Mouse (Mus musculus) hindbrain, postnatal 0 days (tissue): Measurements from ENCODE around the gene Slc41a3. TPM values are rescaled to one million over a fixed set of nuclear protein-coding genes. Genes with fewer than 3 reads are reported as not detected.
A peak's percentile ranks its signal among the peaks of the same experiment; 100 is the strongest.

Experiments
- ATAC-seq: fragments of 200-750 bp; cut with Nextera tagmentation; 2 replicates; pipeline ENCODE4 v1.8.0; 2017; ENCODE audit warnings: mild to moderate bottlenecking, moderate TSS enrichment, moderate library complexity
- DNase-seq: peaks from one replicate; pipeline ENCODE4 v3.0.0-alpha.2; 2015; ENCODE audit warnings: low spot score
- H3K27ac ChIP-seq: fragments of 300-500 bp; sonication (generic); 2 replicates; pipeline ENCODE4 v1.5.1; 2014; ENCODE audit warnings: mild to moderate bottlenecking
- H3K27me3 ChIP-seq: fragments of 300-500 bp; sonication (generic); 2 replicates; pipeline ENCODE4 v1.6.1; 2014; ENCODE audit warnings: low read length, mixed read lengths; ENCODE audit not compliant: insufficient read depth
- H3K36me3 ChIP-seq: fragments of 300-500 bp; sonication (generic); 2 replicates; pipeline ENCODE4 v1.6.1; 2014; ENCODE audit warnings: low read length, mixed read lengths; ENCODE audit not compliant: insufficient read depth
- H3K4me1 ChIP-seq: fragments of 300-500 bp; sonication (generic); 2 replicates; pipeline ENCODE4 v1.6.1; 2014; ENCODE audit warnings: antibody characterized with exemption, low read length, mixed read lengths; ENCODE audit not compliant: insufficient read depth
- H3K4me2 ChIP-seq: fragments of 300-500 bp; sonication (generic); 2 replicates; pipeline ENCODE4 v1.6.1; 2014; ENCODE audit warnings: low read depth, mild to moderate bottlenecking, low read length, moderate library complexity, mixed read lengths
- H3K4me3 ChIP-seq: fragments of 300-500 bp; sonication (generic); 2 replicates; pipeline ENCODE4 v1.5.1; 2014; ENCODE audit warnings: low read length
- H3K9ac ChIP-seq: fragments of 300-500 bp; sonication (generic); replicated peaks from 2 replicates; pipeline ENCODE4 v1.6.1; 2014; ENCODE audit warnings: mild to moderate bottlenecking, low read length, moderate library complexity, mixed read lengths
- H3K9me3 ChIP-seq: fragments of 300-500 bp; sonication (generic); 2 replicates; pipeline ENCODE4 v1.6.1; 2016; ENCODE audit warnings: low read length, mixed read lengths
- CTCF ChIP-seq: IDR thresholded peaks from 2 replicates; pipeline ENCODE4 v1.5.1; 2016; ENCODE audit warnings: antibody characterized with exemption, control low read depth, low read depth
- WGBS: fragments of 180-500 bp; shearing (Covaris S2); extraction: QIAGEN DNeasy Blood & Tissue Kit; methylation state at CpG from one replicate; pipeline ENCODE4 v1.1.7; 2014; 5-methylcytosine and 5-hydroxymethylcytosine counted together
- microRNA-seq, 2 experiments: library from miRNA; unstranded; fragments of <30 nt; microRNA quantifications; one replicate each; pipeline ENCODE4; 2016
- polyA plus RNA-seq: library from polyadenylated mRNA; unstranded; fragments of >200 nt; fragmentation: Nextera tagmentation; extraction: Ambion mirVana; gene quantifications from 2 replicates; pipeline ENCODE4 v1.2.1, GENCODE M21; 2015
- total RNA-seq: library from RNA; depleted of rRNA; stranded (reverse); fragments of >200 nt; gene quantifications from 2 replicates; pipeline ENCODE4 v1.2.3, GENCODE M21; 2014; rRNA removed

The Slc41a3 gene
- total and polyA plus RNA-seq, 2 experiments from 2014 or later, result 17.6 to 18.0 TPM

DNA sequence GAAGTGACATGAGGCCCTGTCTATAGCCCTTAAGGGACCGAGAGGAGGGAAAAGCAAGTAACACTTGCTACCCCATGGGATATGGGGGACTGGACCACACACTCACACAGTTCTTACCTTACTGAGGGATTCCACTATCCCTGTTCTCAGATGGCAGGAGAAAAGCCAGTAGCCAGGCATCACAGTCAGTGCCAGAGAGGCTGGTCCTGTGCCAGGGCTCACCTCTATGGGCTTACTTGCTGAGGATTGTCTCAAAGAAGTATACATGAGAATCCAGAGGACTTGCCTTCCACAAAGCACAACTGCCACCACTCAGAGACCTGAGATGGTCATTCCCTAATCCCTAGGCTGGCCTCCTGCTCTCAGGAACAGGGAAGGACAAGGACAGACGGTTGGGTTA is 87.9 kb downstream of the Slc41a3 start:
- Histone ChIP-seq H3K27me3 (no peaks in the 10 kb centered on the region), H3K27ac (no peak overlapping the region), H3K4me3 (no peak overlapping the region), H3K4me2 (no peak overlapping the region), H3K36me3 (peaks cover 41% of the 10 kb centered on the region), H3K4me1 (peaks cover 4% of the 10 kb centered on the region; the same call in 1 of the 2 replicates), H3K9ac (no peak overlapping the region), H3K9me3 (no peaks in the 10 kb centered on the region)
- TF ChIP-seq CTCF, result no peak
- DNase-seq (no peak), ATAC-seq (no peak)
- 83% methylated on average over 2 of the region's 2 CpGs for WGBS

DNA sequence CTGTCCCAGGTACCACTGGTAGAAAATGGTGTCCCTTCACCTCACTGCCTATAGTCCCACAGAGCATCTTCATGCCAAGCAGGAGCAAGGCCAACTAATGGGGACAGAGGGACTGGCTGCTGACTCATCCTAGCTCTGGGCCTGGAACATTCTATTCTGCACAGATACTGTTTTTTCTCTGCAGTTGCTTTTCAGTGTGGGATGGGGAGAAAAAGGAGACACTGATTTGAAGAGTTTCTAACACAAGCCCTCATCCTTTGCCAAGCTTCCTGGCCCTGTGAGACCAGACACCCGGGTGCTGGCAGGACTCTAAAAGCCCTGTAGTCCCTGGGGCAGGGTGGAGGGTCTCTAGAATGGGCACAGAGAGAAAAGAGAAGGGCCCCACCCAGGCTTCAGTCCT is 91.2 kb downstream of the Slc41a3 start:
- WGBS, result 55% methylated on average over 1 of the region's 1 CpGs
- Histone ChIP-seq H3K4me3 (no peak overlapping the region), H3K4me2 (no peak overlapping the region), H3K27me3 (no peaks in the 10 kb centered on the region), H3K9ac (no peak overlapping the region; the same call in 1 of the 2 replicates), H3K4me1 (peaks cover 16% of the 10 kb centered on the region), H3K9me3 (no peaks in the 10 kb centered on the region), H3K27ac (peak overlapping the region; percentile 32; the same call in 1 of the 2 replicates), H3K36me3 (peaks cover 15% of the 10 kb centered on the region)
- DNase-seq (no peak), ATAC-seq (no peak)
- TF ChIP-seq CTCF, result no peak

Small RNA genes lying within 50 kb of the gene (microRNA-seq; reads per million reads assigned to microRNA genes)
- gene Gm24816, result 0 reads per million in 2 experiments

Other genes starting within 250 kb of the Slc41a3 start
- gene Zxdc, start 235.2 kb upstream of the Slc41a3 start, total RNA-seq, result 45.7 and 49.7 TPM in 2 replicates
- 7.4 and 7.8 TPM in 2 replicates for gene Zxdc, start 235.2 kb upstream of the Slc41a3 start, polyA plus RNA-seq
- gene Cfap100, start 175.9 kb upstream of the Slc41a3 start, total RNA-seq, result 4.2 and 29.4 TPM in 2 replicates
- 8.2 and 9.9 TPM in 2 replicates for gene Cfap100, start 175.9 kb upstream of the Slc41a3 start, polyA plus RNA-seq
- 43.2 and 56.4 TPM in 2 replicates for gene Klf15, start 142.1 kb upstream of the Slc41a3 start, total RNA-seq
- gene Klf15, start 142.1 kb upstream of the Slc41a3 start, polyA plus RNA-seq, result 26.6 and 29.6 TPM in 2 replicates
- gene Aldh1l1, start 118.3 kb upstream of the Slc41a3 start, total RNA-seq, result 168 and 214 TPM in 2 replicates
- gene Aldh1l1, start 118.3 kb upstream of the Slc41a3 start, polyA plus RNA-seq, result 131 and 145 TPM in 2 replicates